Mouse (Mus musculus): Measurements from ENCODE around the gene Ivns1abp.

- TF ChIP-seq POLR2A (IDR thresholded peaks at IDR 0.05; ENCODE audit: low read depth, low read length) (no peak), GABPA (IDR thresholded peaks at IDR 0.05; ENCODE audit: insufficient replicate concordance, low read depth, low read length) (no peak), CTCF (conservative IDR thresholded peaks at IDR 0.05 in 1 of 2, IDR thresholded peaks at IDR 0.05 in 1 of 2; ENCODE audit: low read depth in 2 of 2, low read length in 2 of 2) (no peak), USF1 (IDR thresholded peaks at IDR 0.05; ENCODE audit: low read depth, low read length) (no peak), JUN (IDR thresholded peaks at IDR 0.05; ENCODE audit: insufficient read depth, low read depth, low read length) (no peak)
Measured at GRCm38 (mm10) chr1:151355994-151356393, 11.7 kb downstream of the Ivns1abp start.
